Mouse (Mus musculus) heart, postnatal 4 days (tissue): ENCODE data around the gene Plch2. TPM values are rescaled to one million over a fixed set of nuclear protein-coding genes. Genes with fewer than 3 reads are reported as not detected.
A peak's percentile ranks its signal among the peaks of the same experiment; 100 is the strongest.

Experiments
- DNase-seq: peaks from one replicate; pipeline ENCODE4 v3.0.0; 2021
- total RNA-seq, 2 experiments: library from RNA; stranded (reverse); gene quantifications; 2 replicates each; pipeline ENCODE4 v1.2.3; 2021

Plch2 gene
- total RNA-seq, 2 experiments from 2014 or later: not detected

DNA sequence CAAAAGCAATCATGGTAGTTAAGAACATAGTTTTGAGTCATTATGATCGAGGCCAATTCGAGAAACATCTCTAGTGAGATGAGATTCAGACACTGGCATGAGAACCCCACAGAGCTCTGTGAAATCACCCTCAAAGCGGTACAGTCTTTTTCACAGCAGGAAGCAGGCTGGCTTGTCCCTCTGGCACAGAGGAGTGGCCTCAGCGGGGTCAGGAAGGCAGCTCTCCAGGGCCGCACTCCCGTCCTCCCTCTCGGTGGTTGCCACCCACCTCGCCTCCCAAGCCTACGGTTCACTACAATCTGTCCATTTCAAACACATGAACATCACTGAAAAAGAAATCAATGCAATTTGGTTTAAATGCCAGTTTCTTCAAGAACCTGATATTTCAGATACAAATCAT lies 17.8 kb upstream of the Plch2 start:
- no peak for DNase-seq

DNA sequence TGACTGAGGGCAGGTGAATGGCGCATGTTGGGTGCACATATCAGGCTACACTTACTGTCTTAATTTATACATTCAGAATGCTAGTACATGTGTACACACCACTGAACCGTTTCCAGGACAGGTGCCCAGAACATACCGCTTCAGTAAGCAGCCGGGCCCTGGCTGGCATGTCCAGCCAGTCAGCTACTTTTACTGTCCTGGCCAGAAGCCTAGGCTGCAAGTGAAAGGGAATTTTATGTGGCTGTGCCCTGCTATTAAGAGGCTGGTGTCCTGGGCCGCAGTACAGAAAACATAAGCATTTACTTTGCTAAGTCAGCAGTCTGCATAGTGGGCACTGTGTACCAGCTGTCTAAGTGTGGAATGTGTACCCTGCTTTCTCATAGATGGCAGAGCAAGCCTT lies 14.3 kb upstream of the Plch2 start:
- no peak for DNase-seq

DNA sequence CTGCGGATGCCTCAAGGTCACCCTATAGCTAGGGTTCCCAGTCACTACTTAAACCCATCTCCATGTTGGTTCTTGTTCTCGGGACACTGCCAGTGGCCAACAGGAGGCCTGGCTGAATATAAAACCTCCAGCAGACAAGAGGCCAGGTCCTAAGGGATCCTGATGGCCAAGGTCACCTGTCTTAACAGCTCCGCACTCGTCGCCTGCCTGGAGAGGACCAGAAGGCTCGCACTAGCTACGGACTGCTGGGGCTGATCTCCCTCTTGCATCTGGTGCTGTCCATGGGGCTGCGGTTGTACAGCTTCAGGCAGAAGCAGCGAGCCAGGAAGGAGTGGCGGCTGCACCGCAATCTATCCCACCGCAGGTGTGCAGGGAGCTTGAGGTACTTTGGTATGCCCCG lies 13.6 kb upstream of the Plch2 start:
- DNase-seq: no peak

DNA sequence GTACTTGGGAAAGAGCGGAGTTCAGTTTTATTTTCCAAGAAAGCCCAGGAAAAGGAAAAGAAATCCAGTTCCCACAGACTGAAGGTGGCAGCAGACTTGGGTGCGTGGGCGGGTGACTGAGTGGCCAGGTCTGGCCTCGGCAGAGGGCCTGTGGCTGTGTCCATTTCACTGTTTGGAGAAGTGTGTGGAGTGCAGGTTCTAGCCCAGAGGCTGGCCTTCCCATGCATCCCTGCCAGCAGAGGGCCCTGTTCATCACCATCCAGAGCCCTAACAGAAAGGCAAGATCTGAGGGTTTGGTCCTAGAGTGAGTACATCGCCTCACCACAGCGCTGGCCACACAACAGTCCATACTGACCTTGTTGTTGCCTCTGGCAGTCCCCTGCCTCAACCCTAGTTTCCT lies 12.6 kb upstream of the Plch2 start:
- no peak for DNase-seq

DNA sequence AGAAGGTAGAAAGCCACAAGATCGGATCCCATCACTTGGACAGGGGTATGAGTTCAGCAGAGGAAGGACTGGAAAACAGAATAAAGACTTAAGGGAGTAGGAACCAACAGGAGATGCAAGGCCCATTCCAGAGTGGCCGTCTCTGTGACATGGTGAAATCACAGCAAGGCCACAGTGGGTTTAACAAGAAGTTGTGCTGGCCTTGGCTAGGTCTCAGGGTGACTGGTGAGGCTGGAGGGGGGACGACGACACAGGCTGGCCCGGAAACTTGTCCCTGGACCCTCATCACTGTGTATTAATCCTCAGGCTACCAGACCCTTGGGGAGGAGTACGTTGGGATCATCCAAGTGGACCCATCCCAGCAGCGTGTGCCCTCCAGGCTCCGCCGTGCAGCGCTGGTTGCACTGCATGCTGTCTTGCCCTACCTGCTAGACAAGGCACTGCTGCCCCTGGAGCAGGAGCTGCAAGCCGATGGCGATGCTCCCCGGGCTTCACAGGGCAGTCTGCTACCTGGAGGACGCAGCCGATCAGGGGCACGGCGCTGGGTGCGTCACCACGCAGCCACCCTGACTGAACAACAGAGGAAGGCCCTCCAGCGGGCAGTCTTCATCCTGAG lies 11.9 kb upstream of the Plch2 start:
- DNase-seq: no peak

DNA sequence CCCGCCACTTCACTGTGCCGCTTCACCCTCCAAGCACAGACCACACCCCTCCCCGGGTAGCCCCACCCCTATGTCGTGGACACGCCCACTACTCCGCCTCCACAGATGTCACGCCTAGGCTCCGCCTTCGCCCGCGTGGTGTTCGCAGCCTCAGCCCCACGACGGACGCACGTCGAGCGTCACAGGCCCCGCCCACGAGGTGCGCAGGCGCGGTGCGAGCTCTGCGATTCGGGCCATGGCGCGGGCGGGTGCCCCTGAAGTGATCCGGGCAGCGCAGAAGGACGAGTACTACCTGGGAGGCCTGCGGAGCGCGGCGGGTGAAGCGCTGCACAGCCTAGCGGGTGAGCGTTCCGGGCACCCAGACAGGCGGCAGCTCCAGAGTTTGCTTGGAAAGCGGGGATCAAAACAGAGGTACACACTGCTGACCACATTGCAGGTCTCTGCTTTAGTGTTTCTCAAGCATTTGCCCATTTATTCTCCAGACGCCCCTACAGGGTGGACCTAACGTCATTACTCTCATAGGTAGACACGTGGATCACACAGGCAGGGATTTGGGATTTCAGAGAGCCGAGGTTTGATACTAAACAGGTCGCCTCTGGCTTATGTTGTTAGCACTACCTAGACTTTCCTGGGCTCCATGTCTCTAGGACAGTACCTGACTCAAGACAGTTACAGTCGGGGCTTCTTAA lies 10.4 kb upstream of the Plch2 start, which contains the start of gene Pex10:
TSS of gene Pex10 (plus strand) at position 183 of the 689 bp plus-strand sequence.
- peak; percentile 98 for DNase-seq

DNA sequence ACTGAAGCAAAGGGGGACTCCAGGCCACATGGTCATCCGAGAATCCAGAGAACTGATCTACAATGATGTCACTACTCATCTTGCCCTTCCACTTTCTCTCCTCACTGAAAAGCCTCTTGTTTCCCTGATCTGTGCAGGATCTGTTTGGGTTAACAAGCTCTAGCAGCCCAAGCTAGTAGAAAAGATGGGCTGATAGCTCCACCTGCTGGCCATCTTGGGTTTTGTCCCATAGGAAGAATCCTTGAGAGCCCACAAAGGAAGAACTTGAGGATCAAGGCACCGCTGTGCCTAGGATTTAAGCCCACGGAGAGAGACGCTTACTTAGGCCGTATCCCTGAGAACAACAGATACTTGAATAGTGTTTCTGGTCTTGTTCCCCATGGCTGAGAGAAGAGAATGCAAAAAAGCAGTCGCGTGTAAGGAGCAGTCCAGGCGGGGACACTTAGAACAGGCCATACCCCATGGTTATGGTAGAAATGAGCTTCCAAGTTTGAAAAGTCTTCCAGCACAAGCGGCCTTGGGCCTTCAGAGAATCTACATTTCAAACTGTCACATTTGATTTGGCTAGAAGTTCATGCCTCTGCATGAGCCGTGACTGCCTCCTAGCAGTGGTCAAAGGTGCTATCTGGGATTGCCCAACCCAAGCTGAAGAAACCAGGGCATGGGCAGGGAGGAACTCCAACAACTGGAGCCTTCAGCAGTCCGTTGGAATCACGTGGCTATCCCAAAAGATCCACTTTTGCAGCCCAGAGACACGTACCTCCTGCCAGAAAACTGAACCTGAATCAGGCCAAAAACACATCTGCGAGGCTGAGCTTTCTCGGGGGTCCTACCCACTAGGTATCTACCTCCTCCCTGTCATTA lies 9.6 kb upstream of the Plch2 start:
- peak; percentile 93 for DNase-seq

DNA sequence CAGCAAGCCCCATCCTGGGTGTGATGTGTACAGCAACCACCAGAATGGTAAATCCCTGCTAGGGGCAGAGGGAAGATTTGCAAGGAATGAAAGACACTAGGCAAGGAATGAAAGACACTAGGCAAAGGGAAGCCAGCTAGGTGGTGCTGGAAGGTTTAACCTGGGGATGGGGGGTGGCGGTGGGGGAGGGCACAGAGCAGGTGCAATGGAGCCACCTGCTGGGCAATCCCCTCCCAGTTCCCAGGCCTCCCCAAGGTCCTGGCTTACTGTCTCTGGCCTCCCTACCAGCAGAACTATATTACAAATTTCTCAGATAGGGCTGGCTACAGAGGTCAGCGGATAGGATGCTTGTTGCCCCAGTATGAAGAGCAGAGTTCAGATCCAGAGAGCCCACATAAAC lies 7.9 kb upstream of the Plch2 start:
- no peak for DNase-seq

DNA sequence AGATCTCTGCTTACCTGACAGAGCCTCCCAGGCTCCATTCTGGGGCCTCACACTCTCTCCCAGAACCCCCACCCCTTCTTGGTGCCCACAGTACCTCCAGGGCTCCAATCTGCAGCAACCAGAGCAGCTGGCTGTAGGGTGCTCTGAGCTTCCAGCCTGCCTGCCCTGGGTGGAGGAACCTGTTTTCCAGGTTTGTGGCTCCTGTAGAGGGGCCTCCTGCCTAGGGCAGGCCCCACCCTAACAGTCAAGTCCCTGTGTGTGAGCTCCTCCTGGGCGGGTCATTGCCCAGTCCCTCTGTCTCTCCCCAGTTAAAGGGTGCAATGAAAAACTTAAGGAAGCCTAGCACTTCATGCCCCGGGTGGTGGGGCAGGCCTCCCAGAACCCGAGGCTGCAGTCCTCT lies 7.3 kb upstream of the Plch2 start:
- no peak for DNase-seq

DNA sequence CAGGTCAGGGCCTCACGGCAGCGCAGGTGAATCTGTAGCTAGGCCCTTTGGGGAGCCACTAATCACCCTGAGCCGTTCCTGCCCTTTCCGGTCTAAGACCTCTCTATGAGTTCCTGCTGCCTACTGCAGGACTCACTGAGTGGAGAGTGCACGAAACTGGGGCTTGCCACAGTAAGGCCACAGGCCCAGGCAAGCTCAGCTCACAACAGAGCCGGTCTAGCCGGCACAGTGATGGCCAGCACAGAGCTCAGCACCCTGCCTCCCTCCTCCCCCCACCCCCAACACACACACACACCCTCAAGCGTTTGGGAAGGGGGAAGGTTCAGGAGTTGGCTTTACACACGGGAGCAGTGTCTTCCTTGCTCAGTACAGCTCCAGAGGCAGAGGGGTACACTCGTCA lies 1.7 kb upstream of the Plch2 start:
- no peak for DNase-seq

DNA sequence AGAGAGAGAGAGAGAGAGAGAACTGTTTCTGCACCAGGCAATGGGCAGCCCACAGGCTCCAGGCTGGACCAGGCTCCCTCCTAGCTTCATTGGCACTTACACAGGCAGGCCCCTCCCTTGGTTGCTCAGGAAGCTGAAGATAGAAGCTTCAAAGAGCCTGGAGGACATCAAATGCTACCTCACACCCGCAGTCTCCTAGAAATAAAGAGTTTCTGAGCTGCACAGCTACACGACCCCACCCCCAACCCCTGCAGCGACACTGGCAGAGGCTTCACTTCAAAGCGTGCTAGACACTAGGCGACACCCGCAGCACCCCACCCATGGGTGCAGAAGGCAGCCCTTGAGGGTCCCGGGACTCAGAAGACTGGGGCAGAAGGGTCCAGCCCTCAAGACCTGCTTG lies 6.5 kb downstream of the Plch2 start:
- no peak for DNase-seq

DNA sequence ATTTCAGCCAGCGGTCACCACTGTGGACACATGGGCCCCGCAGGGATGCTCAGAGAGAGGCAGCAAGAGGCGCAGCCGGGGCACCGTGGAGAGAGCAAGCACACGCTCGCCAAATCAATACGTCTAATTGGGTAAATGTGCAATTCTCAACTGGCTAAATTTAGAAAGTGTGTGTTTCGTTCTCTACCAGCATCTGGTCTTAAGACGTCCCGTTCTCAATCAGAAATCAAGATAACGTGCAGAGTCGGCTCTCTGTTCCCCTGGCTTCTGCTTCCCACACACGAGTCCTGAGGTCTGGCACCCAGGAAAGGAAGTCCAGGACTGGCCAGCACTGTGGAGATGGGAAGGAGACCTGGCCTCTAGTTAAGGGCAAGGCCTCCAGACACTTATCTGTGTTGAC lies 9.9 kb downstream of the Plch2 start:
- no peak for DNase-seq

DNA sequence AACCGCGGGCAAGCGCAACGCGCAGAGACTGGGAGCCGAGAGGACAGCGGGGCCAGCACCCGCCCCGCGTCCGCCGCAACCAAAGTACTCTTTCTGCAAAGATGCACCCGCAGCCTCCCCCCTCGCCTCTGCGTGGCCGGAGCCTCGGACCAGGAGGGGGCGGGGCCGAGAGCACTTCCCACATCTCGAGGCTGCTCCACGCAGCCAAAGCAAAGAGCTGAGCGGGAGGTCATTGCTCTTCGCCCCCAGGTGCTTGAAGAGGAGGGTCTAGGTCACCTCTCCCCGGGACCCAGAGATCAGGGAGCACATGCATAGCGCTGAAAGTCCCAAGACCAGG lies 13.3 kb downstream of the Plch2 start:
- no peak for DNase-seq

DNA sequence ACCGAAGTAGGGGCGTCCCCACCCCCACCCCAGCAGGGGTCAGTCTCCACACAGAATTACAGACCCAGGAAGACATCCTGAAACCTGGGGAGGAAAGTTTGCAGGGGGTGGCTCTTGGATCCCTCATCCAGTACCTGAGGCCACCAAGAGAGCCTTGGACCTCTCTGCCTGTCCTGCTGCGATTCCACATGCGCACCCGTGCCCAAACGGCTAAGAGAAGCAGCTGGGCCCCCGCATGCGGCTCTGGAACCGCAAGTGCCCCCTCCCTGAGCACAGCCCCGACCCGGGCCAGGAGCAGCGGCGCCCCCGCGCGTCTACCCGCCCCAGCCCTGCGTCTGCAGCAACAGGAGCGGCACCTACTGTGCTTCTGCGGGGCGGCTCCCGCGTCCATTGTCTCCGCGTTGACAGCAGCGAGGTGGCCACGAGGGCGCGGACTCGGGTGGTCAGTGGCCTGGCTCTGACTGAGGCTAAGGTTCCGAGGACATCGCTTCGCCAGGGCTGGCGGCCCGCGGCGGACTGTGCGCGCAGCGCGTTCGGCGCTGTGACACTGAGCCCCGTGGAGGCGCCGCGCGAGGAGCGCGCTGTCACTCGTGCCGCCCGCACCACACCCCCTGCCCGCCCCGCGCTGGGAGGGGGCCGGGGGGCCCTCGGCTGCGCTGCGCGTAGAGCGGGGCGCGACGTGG lies 13.8 kb downstream of the Plch2 start:
- DNase-seq: no peak

DNA sequence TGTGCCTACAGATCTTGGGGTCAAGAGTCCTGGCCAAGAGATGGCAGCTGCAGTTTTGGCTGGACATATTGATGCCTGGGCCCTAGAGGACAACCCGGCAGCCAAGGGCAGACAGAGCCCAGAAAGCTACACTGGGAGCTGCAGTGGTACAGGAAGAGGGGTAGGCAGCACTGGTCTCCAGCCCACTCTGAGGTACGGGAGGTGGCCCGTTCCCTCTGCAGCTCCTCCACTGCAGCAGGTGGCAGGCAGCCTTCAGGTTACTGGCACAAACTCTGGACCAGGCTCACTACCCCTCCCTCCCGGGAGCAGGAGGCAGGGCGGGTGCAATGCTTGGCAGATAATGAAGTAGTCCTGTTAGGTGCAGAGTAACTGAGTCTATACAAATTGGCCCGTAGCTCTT lies 15.9 kb downstream of the Plch2 start:
- no peak for DNase-seq

DNA sequence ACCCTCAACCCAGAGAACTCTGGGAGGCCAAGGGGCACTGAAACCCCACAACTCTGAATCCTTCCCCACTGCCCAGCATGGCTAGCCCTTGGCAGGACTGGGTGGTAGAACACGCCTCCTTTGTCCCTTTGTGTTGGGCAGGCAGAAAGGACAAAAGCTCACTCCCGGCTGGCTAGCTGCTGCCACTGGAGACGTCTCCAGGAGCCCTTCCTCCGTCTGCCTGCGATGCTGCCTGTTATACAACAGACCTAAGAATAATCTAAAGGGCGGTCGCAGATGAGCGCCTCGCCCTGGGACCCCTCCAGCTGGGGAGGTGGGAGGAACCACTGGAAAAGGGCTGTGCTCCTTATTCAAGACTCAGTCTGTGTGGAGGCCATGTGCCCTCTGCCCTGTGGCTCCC lies 16.4 kb downstream of the Plch2 start:
- no peak for DNase-seq

DNA sequence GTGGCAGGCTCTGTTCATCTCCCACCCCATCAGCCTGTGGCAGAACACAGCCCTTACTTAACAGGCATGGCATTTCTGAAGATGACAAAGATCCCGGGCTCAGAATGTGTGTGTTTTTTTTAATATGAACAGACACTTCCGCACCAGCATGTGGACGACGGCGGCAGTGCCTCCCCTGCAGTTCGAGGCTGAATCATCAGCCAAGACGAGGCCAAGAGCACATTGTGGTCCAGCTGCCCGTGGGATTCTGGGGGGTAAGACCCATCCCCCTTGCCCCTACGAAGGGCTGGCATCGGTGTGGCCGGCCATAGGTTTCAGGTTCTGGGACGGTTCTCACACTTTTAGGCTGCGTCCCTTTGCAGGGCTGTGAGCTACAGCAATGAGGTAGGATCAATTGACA lies 21.8 kb downstream of the Plch2 start:
- no peak for DNase-seq

DNA sequence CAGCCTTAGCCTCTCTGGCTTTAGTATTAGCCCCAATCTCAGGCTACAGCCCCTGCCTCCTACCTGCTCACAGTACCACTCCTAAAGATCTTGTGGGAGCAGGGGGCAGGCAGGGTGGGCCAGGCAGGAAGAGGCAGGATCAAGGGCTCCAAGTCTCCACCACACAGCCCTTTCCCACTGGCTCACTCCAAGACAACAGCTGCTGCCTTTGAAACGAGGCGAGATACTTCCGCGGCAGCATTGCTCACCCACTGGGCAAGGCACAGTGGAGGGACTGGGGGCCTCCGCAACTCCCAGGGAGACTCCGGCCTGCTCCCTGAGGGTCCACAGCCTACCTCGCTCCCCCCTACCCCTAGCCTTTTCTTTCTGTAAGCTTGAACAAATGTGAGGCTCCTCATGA lies 22.4 kb downstream of the Plch2 start:
- no peak for DNase-seq

DNA sequence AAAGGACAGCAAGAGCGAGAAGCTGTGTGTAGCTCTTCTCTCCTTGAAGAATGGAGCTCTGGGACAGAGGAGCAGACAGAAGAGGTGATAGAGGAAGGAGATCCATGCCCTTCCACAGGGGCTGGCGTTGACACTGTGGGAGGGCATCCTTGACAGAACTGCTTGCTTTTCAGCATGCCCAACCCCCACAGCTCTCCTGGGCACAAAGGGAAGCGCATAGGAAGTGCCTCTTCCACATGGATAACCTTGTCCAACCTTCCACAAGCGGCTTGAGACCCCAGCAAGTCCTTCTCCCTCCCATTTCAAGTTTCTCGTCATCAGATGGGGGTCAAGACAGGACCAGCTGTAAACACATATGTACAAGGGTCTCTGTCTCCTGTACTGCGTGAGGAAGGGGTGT lies 23.5 kb downstream of the Plch2 start:
- no peak for DNase-seq

DNA sequence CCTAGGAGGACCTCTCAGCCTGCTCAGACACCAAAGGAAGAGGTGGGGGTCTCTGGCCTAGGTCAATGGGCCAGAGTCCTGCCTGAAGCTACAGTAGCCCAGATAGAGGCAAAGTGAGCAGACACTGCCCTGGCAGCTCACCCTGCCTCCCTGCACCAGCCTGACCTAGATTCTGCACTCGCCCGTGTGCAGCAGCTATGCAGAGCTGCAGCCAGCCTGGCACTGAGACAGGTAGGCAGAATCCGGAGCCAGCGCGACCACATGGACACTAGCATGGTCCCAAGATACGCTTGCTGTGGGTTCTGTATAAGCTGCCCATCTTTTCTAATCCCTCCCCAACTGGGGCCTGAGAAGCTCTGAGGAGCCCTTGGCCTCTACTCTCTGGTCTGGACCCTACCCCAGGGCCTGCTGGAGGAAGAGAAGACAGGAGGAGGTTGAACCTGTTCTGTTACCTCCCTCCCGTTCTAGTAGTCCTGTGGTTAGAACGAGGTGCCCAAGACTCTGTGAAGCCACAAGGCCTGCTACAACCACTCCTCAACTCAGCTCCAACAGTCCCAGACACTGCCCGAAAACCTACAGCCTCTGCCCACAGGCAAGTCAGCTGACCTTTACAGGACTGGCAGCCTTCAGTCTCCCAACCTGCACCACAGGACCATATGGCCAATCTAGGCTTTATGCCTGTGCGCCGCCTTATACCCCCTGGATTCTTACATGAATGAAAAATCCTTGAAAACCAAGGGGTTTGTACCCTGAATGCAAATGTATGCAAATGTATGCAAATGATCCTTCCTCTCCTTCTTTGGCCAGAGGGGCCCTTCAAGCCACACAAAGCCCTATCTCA lies 32.2 kb downstream of the Plch2 start:
- no peak for DNase-seq

DNA sequence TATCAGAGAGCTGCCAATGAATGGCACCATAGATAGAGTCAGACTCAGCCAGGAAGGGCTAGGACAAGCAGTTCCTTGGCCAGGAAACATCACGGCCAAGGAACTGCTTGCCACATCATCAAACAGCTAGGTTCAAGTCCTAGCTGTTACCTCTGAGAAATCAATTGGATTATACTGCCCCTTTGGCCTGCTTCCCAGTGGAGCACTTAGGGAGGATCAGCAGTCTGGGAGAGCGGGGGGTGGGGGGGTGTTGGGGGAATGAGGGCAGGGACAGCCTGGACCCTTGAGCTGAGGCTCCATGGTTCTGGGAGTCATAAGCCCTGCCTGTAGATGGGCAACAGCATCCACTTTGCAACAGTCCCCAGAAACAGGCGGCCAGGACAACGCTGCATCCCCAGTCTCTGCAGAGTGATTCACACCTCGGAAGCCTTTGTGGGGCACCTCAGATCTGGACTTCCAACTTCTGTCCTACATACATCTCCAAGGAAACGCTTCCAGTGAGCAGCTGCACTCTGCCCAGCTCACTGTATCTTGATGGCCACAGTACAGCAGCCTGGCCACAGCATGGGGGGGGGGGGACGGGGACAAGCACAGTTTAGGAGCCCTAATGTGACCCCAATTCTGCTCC lies 34.2 kb downstream of the Plch2 start:
- DNase-seq: no peak

DNA sequence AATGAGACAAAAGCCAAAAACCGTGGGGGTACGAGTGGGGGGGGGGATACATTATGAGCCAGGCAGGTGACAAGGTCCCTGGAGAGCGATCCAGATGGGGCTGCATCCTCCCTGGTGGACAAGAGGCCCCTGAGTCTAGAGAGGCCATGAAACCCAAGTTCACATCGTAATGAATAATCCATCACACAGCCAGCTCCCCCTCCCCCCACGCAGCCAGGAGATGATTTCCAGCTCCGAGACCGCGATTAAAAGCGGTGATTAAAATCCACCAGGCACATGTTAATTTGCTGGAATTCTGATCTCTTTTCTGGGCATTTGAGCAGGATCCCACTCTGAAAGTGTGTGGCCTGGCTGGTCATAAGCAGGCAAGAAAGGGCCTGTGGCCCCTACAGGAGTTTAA lies 35.8 kb downstream of the Plch2 start:
- no peak for DNase-seq
